8 mouse cellular contexts compared by ENCODE assay signal in the genomic region with DNA sequence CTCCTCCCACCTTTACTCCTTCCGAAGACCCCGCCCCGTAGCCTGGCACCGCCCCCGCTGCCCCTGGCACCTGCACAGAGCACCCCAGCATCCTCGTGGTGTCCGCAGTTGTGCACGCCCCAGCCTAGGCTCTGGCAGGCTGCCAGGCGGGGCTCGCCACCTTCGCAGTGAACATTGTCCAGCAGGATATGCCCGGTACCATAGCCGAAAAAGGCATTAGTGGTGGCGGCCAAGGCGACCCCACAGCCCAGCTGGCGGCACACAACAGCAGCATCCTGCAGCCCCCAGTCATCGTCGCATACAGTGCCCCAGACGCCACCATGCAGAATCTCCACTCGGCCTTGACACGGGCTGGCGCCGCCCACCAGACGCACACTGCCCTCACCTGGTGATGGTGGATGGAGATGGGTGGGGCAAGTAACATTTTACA. TPM values are rescaled to one million over a fixed set of nuclear protein-coding genes. Genes with fewer than 3 reads are reported as not detected.
A peak's percentile ranks its signal among the peaks of the same experiment; 100 is the strongest.
DNase-seq lines count a peak whose midpoint lies in the region; ATAC-seq lines count a peak whose summit lies in the region.

No protein-coding gene starts in this region.

- no peaks in the 10 kb centered on the region for H3K9me3 ChIP-seq in forebrain, embryonic 15.5 days
- H3K9me3 ChIP-seq in kidney, embryonic 15.5 days (replicated peaks) = no peaks in the 10 kb centered on the region

- H3K9ac ChIP-seq in forebrain, embryonic 15.5 days (replicated peaks) = no peak overlapping the region
- H3K9ac ChIP-seq in kidney, embryonic 15.5 days = no peak overlapping the region; the same call in 1 of the 2 replicates

- peak; percentile 42 for DNase-seq in CD4-positive, CD25-positive, alpha-beta regulatory T cell, adult 2 months (ENCODE audit: low read depth, low spot score)
- peak; percentile 77 for DNase-seq in R1 (ENCODE audit: low read depth, low spot score)
- peak; percentile 61 for DNase-seq in lung, postnatal 10 days
- peak; percentile 55 for DNase-seq in testis, postnatal 14 days (ENCODE audit: low spot score)
- DNase-seq in thymus, postnatal 25 days = no peak

- H3K4me2 ChIP-seq in forebrain, embryonic 15.5 days (replicated peaks) = peak overlapping the region; percentile 36
- H3K4me2 ChIP-seq in kidney, embryonic 15.5 days = peak overlapping the region; percentile 61

- no peak overlapping the region for H3K27ac ChIP-seq in forebrain, embryonic 15.5 days (replicated peaks)
- peak overlapping the region; percentile 72 for H3K27ac ChIP-seq in kidney, embryonic 15.5 days

- no peak for ATAC-seq in CD4-positive, CD25-positive, alpha-beta regulatory T cell, adult 4 months
- ATAC-seq in forebrain, embryonic 15.5 days (replicated peaks) = no peak
- ATAC-seq in kidney, embryonic 15.5 days (replicated peaks; ENCODE audit: low FRiP score) = no peak

- no peaks in the 10 kb centered on the region for H3K36me3 ChIP-seq in forebrain, embryonic 15.5 days
- no peaks in the 10 kb centered on the region for H3K36me3 ChIP-seq in kidney, embryonic 15.5 days

- H3K27me3 ChIP-seq in forebrain, embryonic 15.5 days = 0 out of 2 replicates have a peak, but pooled peaks cover 4% of the 10 kb centered on the region
- H3K27me3 ChIP-seq in kidney, embryonic 15.5 days = no peaks in the 10 kb centered on the region

- peaks cover 17% of the 10 kb centered on the region for H3K4me1 ChIP-seq in forebrain, embryonic 15.5 days
- peaks cover 29% of the 10 kb centered on the region for H3K4me1 ChIP-seq in kidney, embryonic 15.5 days

- 10% methylated on average over 24 of the region's 24 CpGs for WGBS in forebrain, embryonic 15.5 days
- WGBS in kidney, embryonic 15.5 days = 7% methylated on average over 24 of the region's 24 CpGs

- H3K4me3 ChIP-seq in forebrain, embryonic 15.5 days = peak overlapping the region; percentile 19
- H3K4me3 ChIP-seq in kidney, embryonic 15.5 days (replicated peaks) = peak overlapping the region; percentile 32

RNA-seq across cellular contexts. Expression of a gene that starts 8.8 kb away (rescaled TPM):
- polyA plus RNA-seq in CD4-positive, CD25-positive, alpha-beta regulatory T cell, adult 4 months (2017; shearing (Covaris generic)) = 1 to 10 TPM; 1.3 to 2.3 TPM
- 0.87 and 1.2 TPM in 2 replicates for polyA plus RNA-seq in forebrain, embryonic 15.5 days (2015; fragmentation: Nextera tagmentation; extraction: Ambion mirVana)
- 9.6 and 10.1 TPM in 2 replicates for polyA plus RNA-seq in kidney, embryonic 15.5 days (2015; fragmentation: Nextera tagmentation; extraction: Ambion mirVana)

RNA-seq across cellular contexts. Expression of a gene that starts 14.4 kb away (rescaled TPM):
- polyA plus RNA-seq in CD4-positive, CD25-positive, alpha-beta regulatory T cell, adult 4 months (2017; shearing (Covaris generic)) = not detected
- polyA plus RNA-seq in forebrain, embryonic 15.5 days (2015; fragmentation: Nextera tagmentation; extraction: Ambion mirVana) = not detected in 2 replicates
- 0.30 TPM in 1 of 2 replicates, not detected in the other for polyA plus RNA-seq in kidney, embryonic 15.5 days (2015; fragmentation: Nextera tagmentation; extraction: Ambion mirVana)

RNA-seq across cellular contexts. Expression of a gene that starts 29.1 kb away (rescaled TPM):
- 10 to 100 TPM in 1 of 2 experiments, 1 to 10 TPM in 1; 7.9 to 14.1 TPM for polyA plus RNA-seq in CD4-positive, CD25-positive, alpha-beta regulatory T cell, adult 4 months (2017; shearing (Covaris generic))
- polyA plus RNA-seq in forebrain, embryonic 15.5 days (2015; fragmentation: Nextera tagmentation; extraction: Ambion mirVana) = 26.6 and 27.6 TPM in 2 replicates
- polyA plus RNA-seq in kidney, embryonic 15.5 days (2015; fragmentation: Nextera tagmentation; extraction: Ambion mirVana) = 29.4 and 29.9 TPM in 2 replicates

RNA-seq across cellular contexts. Expression of a gene that starts 31.1 kb away (rescaled TPM):
- 10 to 100 TPM; 29.6 to 47.8 TPM for polyA plus RNA-seq in CD4-positive, CD25-positive, alpha-beta regulatory T cell, adult 4 months (2017; shearing (Covaris generic))
- polyA plus RNA-seq in forebrain, embryonic 15.5 days (2015; fragmentation: Nextera tagmentation; extraction: Ambion mirVana) = 664 and 720 TPM in 2 replicates
- polyA plus RNA-seq in kidney, embryonic 15.5 days (2015; fragmentation: Nextera tagmentation; extraction: Ambion mirVana) = 179 and 189 TPM in 2 replicates
